Mouse (Mus musculus): Measurements from ENCODE around the gene Sele. TPM values are rescaled to one million over a fixed set of nuclear protein-coding genes. Genes with fewer than 3 reads are reported as not detected.
"Not testable (repeated sequence)": the region's sequence is repeated elsewhere in the genome, so short reads cannot be mapped to it uniquely, and the experiment has no call there.

Sele gene
- polyA plus RNA-seq, 1 experiment from 2014 or later = 0.04 TPM

DNA sequence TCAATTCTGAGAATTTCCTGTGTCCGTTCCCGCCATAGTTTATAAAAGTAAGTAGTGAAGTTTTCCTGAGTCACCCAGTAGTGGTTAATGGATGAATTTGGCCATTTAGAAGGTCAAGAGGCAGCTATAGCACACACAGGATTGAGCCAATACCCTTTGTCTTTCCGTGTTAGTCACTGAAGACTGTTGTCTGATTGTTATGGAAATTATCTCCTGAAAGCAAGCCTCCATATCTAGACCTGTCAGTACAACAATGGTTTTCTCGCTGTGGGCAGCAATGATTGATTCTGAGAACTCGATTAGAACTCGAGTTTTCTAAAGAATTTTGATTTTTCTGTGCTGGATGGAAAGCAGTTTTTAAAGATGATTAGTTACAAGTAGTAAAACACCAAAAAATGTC lies 28.2 kb upstream of the Sele start:
- Histone ChIP-seq H3K9ac (ENCODE audit: low read depth, low read length) (no peak overlapping the region), H3K27ac (ENCODE audit: low read depth, low read length) (no peak overlapping the region), H3K27me3 (replicated peaks; ENCODE audit: control insufficient read depth, insufficient read depth, low read length) (no peaks in the 10 kb centered on the region), H3K4me3 (ENCODE audit: low read depth, low read length) (no peak overlapping the region), H3K4me2 (replicated peaks; ENCODE audit: low read depth) (no peak overlapping the region), H3K9me3 (ENCODE audit: control insufficient read depth) (no peaks in the 10 kb centered on the region), H3K4me1 (replicated peaks; ENCODE audit: control insufficient read depth, insufficient read depth, low read length) (no peaks in the 10 kb centered on the region), H3K36me3 (ENCODE audit: control insufficient read depth, insufficient read depth) (no peaks in the 10 kb centered on the region)
- 61% methylated on average over 6 of the region's 6 CpGs for WGBS
- no peak for ATAC-seq
- no peak for TF ChIP-seq CTCF (IDR thresholded peaks at IDR 0.05; ENCODE audit: low read depth)

DNA sequence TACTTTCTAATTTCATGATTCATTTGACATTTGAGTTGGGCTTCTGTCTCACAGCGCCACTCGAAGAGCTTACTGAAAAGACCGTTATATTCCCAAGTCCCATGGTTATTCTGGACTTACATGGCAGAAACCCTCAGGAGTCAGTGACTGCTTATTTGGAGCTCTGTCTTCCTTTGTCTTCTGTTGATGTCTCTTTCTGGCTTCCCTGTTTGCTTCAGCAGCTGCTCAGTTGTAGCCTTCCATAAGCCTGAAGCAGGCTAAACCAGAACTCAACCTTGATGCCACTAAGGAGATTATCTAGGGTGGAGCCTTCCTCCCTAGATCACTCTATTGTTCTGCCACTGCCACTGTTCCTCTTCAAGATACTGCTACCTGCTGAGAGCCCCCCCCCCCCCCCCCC lies 27.3 kb upstream of the Sele start:
- not testable (repeated sequence) for H3K9me3 ChIP-seq (ENCODE audit: control insufficient read depth); H3K4me1 ChIP-seq (replicated peaks; ENCODE audit: control insufficient read depth, insufficient read depth, low read length); ATAC-seq; H3K36me3 ChIP-seq (ENCODE audit: control insufficient read depth, insufficient read depth); H3K4me2 ChIP-seq (replicated peaks; ENCODE audit: low read depth); H3K27ac ChIP-seq (ENCODE audit: low read depth, low read length); H3K27me3 ChIP-seq (replicated peaks; ENCODE audit: control insufficient read depth, insufficient read depth, low read length); H3K9ac ChIP-seq (ENCODE audit: low read depth, low read length); H3K4me3 ChIP-seq (ENCODE audit: low read depth, low read length)
- WGBS = 83% methylated on average over 3 of the region's 3 CpGs

DNA sequence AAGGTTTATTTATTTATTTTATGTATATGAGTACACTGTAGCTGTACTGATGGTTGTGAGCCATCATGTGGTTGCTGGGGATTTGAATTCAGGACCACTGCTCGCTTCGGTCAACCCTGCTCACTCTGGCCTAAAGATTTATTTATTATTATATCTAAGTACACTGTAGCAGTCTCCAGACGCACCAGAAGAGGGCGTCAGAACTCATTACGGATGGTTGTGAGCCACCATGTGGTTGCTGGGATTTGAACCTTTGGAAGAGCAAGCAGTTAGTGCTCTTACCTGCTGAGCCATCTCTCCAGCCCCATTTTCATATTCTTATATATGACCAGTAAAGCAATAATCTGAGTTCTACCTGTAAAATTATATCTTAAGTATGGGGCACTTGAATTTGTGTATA lies 25.9 kb upstream of the Sele start:
- not testable (repeated sequence) for H3K27ac ChIP-seq (ENCODE audit: low read depth, low read length); ATAC-seq; H3K9me3 ChIP-seq (ENCODE audit: control insufficient read depth); H3K27me3 ChIP-seq (replicated peaks; ENCODE audit: control insufficient read depth, insufficient read depth, low read length); H3K4me3 ChIP-seq (ENCODE audit: low read depth, low read length); H3K4me2 ChIP-seq (replicated peaks; ENCODE audit: low read depth); H3K36me3 ChIP-seq (ENCODE audit: control insufficient read depth, insufficient read depth); H3K4me1 ChIP-seq (replicated peaks; ENCODE audit: control insufficient read depth, insufficient read depth, low read length); H3K9ac ChIP-seq (ENCODE audit: low read depth, low read length)
- WGBS = 80% methylated on average over 5 of the region's 5 CpGs

DNA sequence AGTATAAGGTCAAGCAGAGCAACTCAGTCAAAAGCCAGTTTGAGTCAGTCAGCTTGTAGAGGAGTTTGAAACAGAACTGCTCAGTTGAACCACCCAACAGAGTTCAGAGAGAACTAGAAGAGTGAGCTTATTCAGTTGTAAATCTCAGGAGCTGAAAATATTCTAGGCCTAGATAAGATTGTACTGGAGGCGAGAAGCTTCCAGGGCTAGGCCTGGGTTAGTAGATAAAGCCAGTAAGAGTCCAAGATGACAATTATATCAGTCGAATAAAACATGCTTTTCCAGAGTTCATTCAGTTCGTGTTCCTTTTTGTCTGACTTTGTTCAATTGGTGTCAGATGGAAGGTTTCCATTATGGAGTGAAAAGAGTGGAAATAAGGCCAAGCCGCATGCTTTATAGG lies 22.3 kb upstream of the Sele start:
- TF ChIP-seq CTCF (IDR thresholded peaks at IDR 0.05; ENCODE audit: low read depth) = no peak
- no peak overlapping the region for H3K4me2 ChIP-seq (replicated peaks; ENCODE audit: low read depth)
- H3K4me3 ChIP-seq (ENCODE audit: low read depth, low read length) = no peak overlapping the region
- H3K27ac ChIP-seq (ENCODE audit: low read depth, low read length) = no peak overlapping the region
- no peaks in the 10 kb centered on the region for H3K36me3 ChIP-seq (ENCODE audit: control insufficient read depth, insufficient read depth)
- 79% methylated on average over 4 of the region's 4 CpGs for WGBS
- no peaks in the 10 kb centered on the region for H3K9me3 ChIP-seq (ENCODE audit: control insufficient read depth)
- H3K9ac ChIP-seq (ENCODE audit: low read depth, low read length) = no peak overlapping the region
- no peaks in the 10 kb centered on the region for H3K27me3 ChIP-seq (replicated peaks; ENCODE audit: control insufficient read depth, insufficient read depth, low read length)
- H3K4me1 ChIP-seq (replicated peaks; ENCODE audit: control insufficient read depth, insufficient read depth, low read length) = no peaks in the 10 kb centered on the region
- ATAC-seq = no peak

DNA sequence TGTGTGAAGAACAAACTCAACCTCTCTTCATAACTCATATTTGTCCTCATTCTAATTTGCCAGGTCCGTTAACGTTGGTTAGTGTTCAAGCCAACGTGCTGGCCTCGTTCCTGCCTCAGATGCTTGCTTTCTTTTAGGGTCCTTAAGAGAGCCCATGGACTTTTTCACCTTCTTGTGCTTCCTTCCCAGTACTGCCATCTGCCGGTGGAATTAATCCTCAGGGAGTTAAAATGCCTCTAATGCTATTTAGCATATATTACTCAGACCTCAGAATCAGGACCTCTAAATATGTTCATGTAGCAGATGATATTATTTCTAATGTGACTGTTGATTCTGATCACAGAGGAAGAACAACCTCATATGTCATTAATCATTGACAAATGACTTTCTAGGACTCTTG lies 20.6 kb upstream of the Sele start:
- H3K27me3 ChIP-seq (replicated peaks; ENCODE audit: control insufficient read depth, insufficient read depth, low read length) = no peaks in the 10 kb centered on the region
- H3K4me2 ChIP-seq (replicated peaks; ENCODE audit: low read depth) = no peak overlapping the region
- 62% methylated on average over 5 of the region's 5 CpGs for WGBS
- H3K9me3 ChIP-seq (ENCODE audit: control insufficient read depth) = no peaks in the 10 kb centered on the region
- H3K36me3 ChIP-seq (ENCODE audit: control insufficient read depth, insufficient read depth) = no peaks in the 10 kb centered on the region
- TF ChIP-seq CTCF (IDR thresholded peaks at IDR 0.05; ENCODE audit: low read depth) = no peak; the same call in 1 of the 2 replicates
- no peak overlapping the region for H3K27ac ChIP-seq (ENCODE audit: low read depth, low read length)
- H3K4me3 ChIP-seq (ENCODE audit: low read depth, low read length) = no peak overlapping the region
- ATAC-seq = no peak
- H3K4me1 ChIP-seq (replicated peaks; ENCODE audit: control insufficient read depth, insufficient read depth, low read length) = no peaks in the 10 kb centered on the region
- H3K9ac ChIP-seq (ENCODE audit: low read depth, low read length) = no peak overlapping the region

DNA sequence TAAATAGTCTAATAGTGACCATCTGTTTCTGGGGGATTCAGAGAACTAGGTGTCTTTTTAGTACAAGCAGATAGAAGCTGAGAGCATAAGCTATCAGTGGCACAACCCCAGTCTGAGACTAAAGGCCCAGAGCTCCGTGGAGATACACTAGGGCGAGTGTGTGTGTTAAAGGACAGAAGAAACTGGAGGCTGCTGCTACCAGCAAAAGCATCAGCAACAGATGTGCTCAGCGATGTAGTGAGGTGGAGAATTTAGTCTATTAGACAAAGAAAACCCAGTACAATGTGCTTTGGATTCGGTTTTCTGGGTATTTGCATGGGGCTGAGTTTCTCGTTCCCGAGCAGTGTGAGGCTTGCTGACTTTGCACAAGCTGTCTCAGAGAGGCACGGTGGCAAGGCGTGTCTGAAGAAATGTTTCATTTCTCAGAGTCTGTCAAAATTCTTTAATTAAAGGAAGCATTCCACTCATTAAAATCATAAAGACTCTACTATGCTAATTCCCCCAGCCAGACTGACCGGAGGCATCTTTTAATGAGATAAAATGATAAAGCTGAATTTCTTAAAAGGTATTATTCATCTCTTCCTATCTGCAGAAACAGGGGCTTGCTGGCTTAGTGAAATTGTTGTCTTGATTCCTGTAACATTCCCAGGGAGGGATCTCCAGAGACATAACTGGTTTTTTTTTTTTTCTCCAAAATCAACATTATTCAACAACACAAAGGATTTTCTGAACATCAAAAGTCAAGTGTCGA lies 7.5 kb upstream of the Sele start:
- Histone ChIP-seq H3K9me3 (ENCODE audit: control insufficient read depth) (no peaks in the 10 kb centered on the region), H3K27ac (ENCODE audit: low read depth, low read length) (no peak overlapping the region), H3K4me2 (replicated peaks; ENCODE audit: low read depth) (no peak overlapping the region), H3K36me3 (ENCODE audit: control insufficient read depth, insufficient read depth) (no peaks in the 10 kb centered on the region), H3K27me3 (replicated peaks; ENCODE audit: control insufficient read depth, insufficient read depth, low read length) (no peaks in the 10 kb centered on the region), H3K4me3 (ENCODE audit: low read depth, low read length) (no peak overlapping the region), H3K9ac (ENCODE audit: low read depth, low read length) (no peak overlapping the region), H3K4me1 (replicated peaks; ENCODE audit: control insufficient read depth, insufficient read depth, low read length) (no peaks in the 10 kb centered on the region)
- WGBS = 75% methylated on average over 10 of the region's 10 CpGs
- no peak for TF ChIP-seq CTCF (IDR thresholded peaks at IDR 0.05; ENCODE audit: low read depth)
- no peak for ATAC-seq

DNA sequence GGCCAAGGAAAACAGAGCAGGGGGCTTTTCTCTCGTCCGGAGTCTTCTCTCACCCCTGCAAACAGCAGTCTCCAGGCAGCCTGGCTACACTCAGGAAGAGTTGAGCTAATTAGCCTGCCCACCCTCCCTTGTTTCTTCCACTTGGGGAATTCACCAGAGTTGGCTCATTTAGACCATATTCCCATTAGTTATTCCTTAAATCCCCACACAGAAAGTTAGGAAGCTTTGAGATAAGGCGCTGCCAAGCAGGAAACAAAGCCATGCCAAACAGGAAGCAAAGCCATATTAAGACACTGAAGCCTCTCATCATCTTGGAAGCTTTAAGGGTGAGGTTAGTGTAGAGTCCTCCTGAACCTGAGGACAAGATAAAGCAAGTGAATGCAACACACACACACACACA lies 4.5 kb upstream of the Sele start:
- H3K4me1 ChIP-seq (replicated peaks; ENCODE audit: control insufficient read depth, insufficient read depth, low read length) = no peaks in the 10 kb centered on the region
- H3K4me3 ChIP-seq (ENCODE audit: low read depth, low read length) = no peak overlapping the region
- H3K36me3 ChIP-seq (ENCODE audit: control insufficient read depth, insufficient read depth) = no peaks in the 10 kb centered on the region
- no peaks in the 10 kb centered on the region for H3K27me3 ChIP-seq (replicated peaks; ENCODE audit: control insufficient read depth, insufficient read depth, low read length)
- H3K9me3 ChIP-seq (ENCODE audit: control insufficient read depth) = no peaks in the 10 kb centered on the region
- H3K4me2 ChIP-seq (replicated peaks; ENCODE audit: low read depth) = no peak overlapping the region
- H3K27ac ChIP-seq (ENCODE audit: low read depth, low read length) = no peak overlapping the region
- H3K9ac ChIP-seq (ENCODE audit: low read depth, low read length) = no peak overlapping the region
- WGBS = 61% methylated on average over 3 of the region's 3 CpGs
- ATAC-seq = no peak
- no peak for TF ChIP-seq CTCF (IDR thresholded peaks at IDR 0.05; ENCODE audit: low read depth)

Data from intestine, postnatal 0 days (tissue).